In genomic region chr12:31294526-31294925, GRCm38 (mm10) we compare ENCODE assay signal across 13 mouse cellular contexts. TPM values are rescaled to one million over a fixed set of nuclear protein-coding genes. Genes with fewer than 3 reads are reported as not detected.
A peak's percentile ranks its signal among the peaks of the same experiment; 100 is the strongest.
DNase-seq lines count a peak whose midpoint lies in the region; ATAC-seq and TF ChIP-seq lines count a peak whose summit lies in the region.
"Had no signal": no experiment of that assay in that cellular context is flagged by ENCODE, and none has a peak within 500 bp of the region (broad histone marks: within the 10 kb centered on the region; RNA-seq: fewer than 3 reads in every experiment).

No protein-coding gene starts in this region.

- DNase-seq in heart, postnatal 25 days (ENCODE audit: low spot score), result no peak
- peak; percentile 15 for DNase-seq in brain, adult 2 months (ENCODE audit: low read depth, low spot score)
- no peak for DNase-seq in limb, embryonic 10.5 days (ENCODE audit: low spot score)
- peak; percentile 77 for DNase-seq in lung, postnatal 0 days (ENCODE audit: low spot score)
- DNase-seq in spleen, postnatal 36 days (ENCODE audit: low spot score in 2 of 2), result no peak
- DNase-seq in spleen, postnatal 4 days (ENCODE audit: low spot score in 2 of 2), result no peak
- DNase-seq: midbrain, embryonic 14.5 days had no signal

- no peak overlapping the region for H3K4me3 ChIP-seq in heart, embryonic 12.5 days
- no peak overlapping the region for H3K4me3 ChIP-seq in limb, embryonic 10.5 days
- H3K4me3 ChIP-seq in lung, postnatal 0 days (ENCODE audit: low read depth, low read length), result no peak overlapping the region
- H3K4me3 ChIP-seq in forebrain, embryonic 13.5 days, result no peak overlapping the region

- intact Hi-C loops in heart, postnatal 25 days (cut with DNase I), result no loop called here

- peaks cover 74% of the 10 kb centered on the region for H3K36me3 ChIP-seq in heart, embryonic 12.5 days
- H3K36me3 ChIP-seq in limb, embryonic 10.5 days, result peaks cover 73% of the 10 kb centered on the region
- peaks cover 7% of the 10 kb centered on the region; the same call in 1 of the 2 replicates for H3K36me3 ChIP-seq in lung, postnatal 0 days (ENCODE audit: insufficient read depth, low read length)
- H3K36me3 ChIP-seq in forebrain, embryonic 13.5 days (ENCODE audit: poor library complexity, severe bottlenecking), result no peaks in the 10 kb centered on the region

- peaks cover 56% of the 10 kb centered on the region for H3K4me1 ChIP-seq in heart, embryonic 12.5 days (replicated peaks)
- peaks cover 42% of the 10 kb centered on the region for H3K4me1 ChIP-seq in limb, embryonic 10.5 days
- peaks cover 2% of the 10 kb centered on the region; the same call in 1 of the 2 replicates for H3K4me1 ChIP-seq in lung, postnatal 0 days (ENCODE audit: insufficient read depth, low read depth, low read length)
- H3K4me1 ChIP-seq in forebrain, embryonic 13.5 days, result no peaks in the 10 kb centered on the region

- peak; percentile 45; the same call in 1 of the 2 replicates for ATAC-seq in heart, embryonic 12.5 days (ENCODE audit: insufficient number of reproducible peaks, low FRiP score)
- peak; percentile 75 for ATAC-seq in lung, postnatal 0 days
- ATAC-seq in forebrain, embryonic 13.5 days, result no peak
- ATAC-seq: forebrain, embryonic 14.5 days had no signal

- no peaks in the 10 kb centered on the region for H3K9me3 ChIP-seq in heart, embryonic 12.5 days (replicated peaks)
- H3K9me3 ChIP-seq in limb, embryonic 10.5 days (replicated peaks), result no peaks in the 10 kb centered on the region
- H3K9me3 ChIP-seq in lung, postnatal 0 days (ENCODE audit: low read length), result no peaks in the 10 kb centered on the region
- no peaks in the 10 kb centered on the region for H3K9me3 ChIP-seq in forebrain, embryonic 13.5 days (replicated peaks)

- 0 out of 2 replicates have a peak, but pooled peaks have one; percentile 8 for TF ChIP-seq EP300 in lung, postnatal 0 days (IDR thresholded peaks at IDR 0.05)

- no peaks in the 10 kb centered on the region for H3K27me3 ChIP-seq in heart, embryonic 12.5 days (replicated peaks)
- no peaks in the 10 kb centered on the region for H3K27me3 ChIP-seq in limb, embryonic 10.5 days (ENCODE audit: low read depth, poor library complexity, severe bottlenecking)
- no peaks in the 10 kb centered on the region for H3K27me3 ChIP-seq in lung, postnatal 0 days (replicated peaks; ENCODE audit: insufficient read depth, low read length)
- no peaks in the 10 kb centered on the region for H3K27me3 ChIP-seq in forebrain, embryonic 13.5 days

- H3K9ac ChIP-seq in heart, embryonic 12.5 days, result no peak overlapping the region
- H3K9ac ChIP-seq in lung, postnatal 0 days (replicated peaks; ENCODE audit: low read depth), result no peak overlapping the region
- H3K9ac ChIP-seq in forebrain, embryonic 13.5 days, result no peak overlapping the region

- TF ChIP-seq CTCF in lung, postnatal 0 days (IDR thresholded peaks at IDR 0.05), result no peak

- peak overlapping the region; percentile 77 for H3K27ac ChIP-seq in heart, embryonic 12.5 days (ENCODE audit: poor library complexity, severe bottlenecking)
- peak overlapping the region; percentile 74; the same call in 1 of the 2 replicates for H3K27ac ChIP-seq in limb, embryonic 10.5 days
- peak overlapping the region; percentile 64; the same call in 1 of the 2 replicates for H3K27ac ChIP-seq in lung, postnatal 0 days (ENCODE audit: low read length)
- H3K27ac ChIP-seq in forebrain, embryonic 13.5 days, result no peak overlapping the region

- WGBS in heart, embryonic 12.5 days, result 42% methylated on average over 10 of the region's 10 CpGs
- 62% methylated on average over 10 of the region's 10 CpGs for WGBS in limb, embryonic 10.5 days
- WGBS in lung, postnatal 0 days, result 21% methylated on average over 10 of the region's 10 CpGs
- WGBS in forebrain, embryonic 13.5 days, result 70% methylated on average over 10 of the region's 10 CpGs

- no peak overlapping the region for H3K4me2 ChIP-seq in heart, embryonic 12.5 days
- no peak overlapping the region for H3K4me2 ChIP-seq in lung, postnatal 0 days (replicated peaks; ENCODE audit: low read depth, low read length)
- H3K4me2 ChIP-seq in forebrain, embryonic 13.5 days, result no peak overlapping the region

RNA-seq across cellular contexts. Expression of gene Lamb1, which starts 29.5 kb away (rescaled TPM):
- 127 and 132 TPM in 2 replicates for polyA plus RNA-seq in heart, embryonic 12.5 days (2016; fragmentation: Nextera tagmentation; extraction: Ambion mirVana)
- 10 to 100 TPM; 87.5 to 89.2 TPM for total RNA-seq in heart, postnatal 25 days (2021)
- 40.5 and 44.6 TPM in 2 replicates for polyA plus RNA-seq in limb, embryonic 10.5 days (2016; fragmentation: Nextera tagmentation; extraction: Ambion mirVana)
- polyA plus RNA-seq in lung, postnatal 0 days (2015; fragmentation: Nextera tagmentation; extraction: Ambion mirVana), result 54.8 and 56.0 TPM in 2 replicates
- polyA plus RNA-seq in forebrain, embryonic 13.5 days (2015; fragmentation: Nextera tagmentation; extraction: Ambion mirVana), result 12.5 and 15.2 TPM in 2 replicates

RNA-seq across cellular contexts. Expression of gene Gm6993, which starts 54.0 kb away (rescaled TPM):
- not detected in 2 replicates for polyA plus RNA-seq in heart, embryonic 12.5 days (2016; fragmentation: Nextera tagmentation; extraction: Ambion mirVana)
- total RNA-seq in heart, postnatal 25 days (2021), result not detected
- not detected in 2 replicates for polyA plus RNA-seq in limb, embryonic 10.5 days (2016; fragmentation: Nextera tagmentation; extraction: Ambion mirVana)
- polyA plus RNA-seq in lung, postnatal 0 days (2015; fragmentation: Nextera tagmentation; extraction: Ambion mirVana), result not detected in 2 replicates
- not detected in 2 replicates for polyA plus RNA-seq in forebrain, embryonic 13.5 days (2015; fragmentation: Nextera tagmentation; extraction: Ambion mirVana)
- total RNA-seq: heart, postnatal 14 days; layer of hippocampus, postnatal 25 days had no signal
- polyA plus RNA-seq: forebrain, embryonic 14.5 days; midbrain, embryonic 14.5 days; testis, adult 2 months had no signal

RNA-seq across cellular contexts. Expression of gene Dld, which starts 56.7 kb away (rescaled TPM):
- polyA plus RNA-seq in heart, embryonic 12.5 days (2016; fragmentation: Nextera tagmentation; extraction: Ambion mirVana), result 235 and 238 TPM in 2 replicates
- total RNA-seq in heart, postnatal 25 days (2021), result 100 to 1,000 TPM; 420 to 439 TPM
- polyA plus RNA-seq in limb, embryonic 10.5 days (2016; fragmentation: Nextera tagmentation; extraction: Ambion mirVana), result 129 and 155 TPM in 2 replicates
- polyA plus RNA-seq in lung, postnatal 0 days (2015; fragmentation: Nextera tagmentation; extraction: Ambion mirVana), result 71.4 and 75.2 TPM in 2 replicates
- 124 and 126 TPM in 2 replicates for polyA plus RNA-seq in forebrain, embryonic 13.5 days (2015; fragmentation: Nextera tagmentation; extraction: Ambion mirVana)

Comparison
In these comparisons a context has a peak if more than half of its experiments do, and no peak if none do; other contexts are left out.
1. DNase-seq: peak in brain, adult 2 months (single experiment) and lung, postnatal 0 days (single experiment); none in heart, postnatal 25 days (single experiment), limb, embryonic 10.5 days (single experiment), spleen, postnatal 36 days (0 of 2) and spleen, postnatal 4 days (0 of 2).